Mouse (Mus musculus): ENCODE measurements around the gene Lrrc8e.
"Not testable (repeated sequence)": the region's sequence is repeated elsewhere in the genome, so short reads cannot be mapped to it uniquely, and the experiment has no call there.

Gene Lrrc8e

GRCm38 (mm10) chr8:4219617-4220016 is 7.0 kb upstream of the Lrrc8e start:
- no peak for DNase-seq (ENCODE audit: low read depth, low spot score)

- no peak for DNase-seq (ENCODE audit: low read depth, low spot score)
Observed at GRCm38 (mm10) chr8:4222059-4222458, 4.6 kb upstream of the Lrrc8e start.

DNA sequence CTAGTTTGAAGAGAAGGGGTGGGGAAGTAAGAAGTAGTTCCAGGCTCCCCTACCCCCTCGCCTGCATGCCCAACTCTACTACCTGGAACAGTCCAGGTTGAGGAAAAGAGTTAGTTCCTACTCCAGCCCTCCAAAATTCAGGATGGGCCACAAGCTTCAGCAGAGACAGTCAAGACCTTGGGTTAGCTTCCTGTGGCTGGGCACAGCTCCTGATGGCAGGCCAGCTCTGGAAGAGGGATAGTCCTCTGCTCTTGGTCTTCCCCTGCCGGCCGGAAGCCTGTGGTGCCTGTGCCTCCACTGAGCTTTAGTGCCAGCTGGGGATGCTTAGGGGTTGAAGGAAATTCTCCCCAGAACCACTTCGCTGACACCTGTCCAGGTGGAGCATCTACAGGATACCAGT is 304 bp upstream of the Lrrc8e start:
- DNase-seq (ENCODE audit: low read depth, low spot score), result no peak

DNA sequence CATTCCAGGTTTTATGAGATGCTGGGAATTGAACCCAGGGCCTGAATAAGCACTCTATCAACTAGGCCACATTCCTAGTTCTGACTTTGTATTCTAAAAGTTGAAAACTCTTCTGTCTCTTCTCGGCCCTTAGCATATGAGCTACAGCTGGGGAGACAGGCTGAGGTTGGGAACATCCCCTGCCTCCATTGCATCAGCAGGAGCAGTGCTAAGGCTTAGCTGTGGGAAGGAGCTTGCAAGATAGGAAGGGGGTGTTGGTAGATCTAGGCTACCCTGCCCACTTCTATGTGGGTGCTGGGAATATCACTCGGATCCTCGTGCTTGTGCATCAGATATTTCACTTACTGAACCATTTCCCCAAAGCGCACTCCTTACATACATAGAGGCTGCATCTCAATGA is 1.3 kb downstream of the Lrrc8e start:
- no peak for DNase-seq (ENCODE audit: low read depth, low spot score)

DNA sequence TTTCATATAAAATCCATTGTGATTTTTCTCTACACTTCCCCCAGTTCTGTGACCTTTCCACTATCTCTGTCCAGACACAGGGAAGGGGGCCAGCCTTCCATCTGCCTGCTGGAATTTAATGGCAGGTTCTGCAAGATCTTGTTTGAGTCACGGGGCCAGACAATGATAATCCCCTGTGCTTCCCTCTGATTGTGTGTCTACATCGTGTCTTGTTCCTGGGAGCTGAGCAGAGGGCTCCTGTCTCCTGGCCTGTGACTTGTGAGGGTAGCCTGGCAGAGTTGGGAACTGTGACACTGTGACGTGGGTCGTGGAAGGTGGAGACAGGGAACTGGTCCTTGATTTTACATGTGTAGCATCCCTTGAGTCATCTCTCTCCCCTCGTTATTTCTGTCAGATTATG is 3.2 kb downstream of the Lrrc8e start:
- DNase-seq (ENCODE audit: low read depth, low spot score), result no peak

- DNase-seq (ENCODE audit: low read depth, low spot score), result no peak
Observed at GRCm38 (mm10) chr8:4230612-4231351, 4.2 kb downstream of the Lrrc8e start.

DNA sequence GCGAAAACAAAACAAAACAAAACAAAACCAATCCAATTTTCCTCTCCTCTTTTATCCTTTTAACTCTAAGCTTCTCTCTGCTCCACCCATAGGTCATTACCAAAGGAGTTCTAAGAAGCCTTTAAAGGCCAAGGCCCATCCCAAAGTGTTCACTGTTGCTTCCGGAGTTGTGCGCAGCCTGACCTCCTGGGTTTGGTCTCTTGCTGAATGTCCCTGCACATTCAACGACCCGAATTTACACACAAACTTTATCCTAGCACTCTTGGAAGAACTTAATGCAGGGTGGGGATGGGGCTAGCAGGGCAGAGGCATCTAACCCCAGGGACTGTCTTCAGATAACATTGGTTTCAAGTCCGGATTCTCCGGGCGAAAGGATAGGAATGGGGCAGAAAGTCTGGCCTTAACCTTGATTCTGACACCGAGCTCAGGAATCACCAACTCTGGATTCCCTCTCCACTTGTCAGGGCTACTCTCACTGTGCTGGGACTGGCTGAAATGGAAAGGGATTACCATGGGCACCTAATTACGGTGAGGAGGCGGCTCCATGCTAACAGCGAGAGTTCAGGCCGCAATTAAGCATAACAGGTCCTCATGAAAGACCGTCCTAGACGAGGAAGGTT is 11.3 kb downstream of the Lrrc8e start:
- DNase-seq (ENCODE audit: low read depth, low spot score), result no peak

DNA sequence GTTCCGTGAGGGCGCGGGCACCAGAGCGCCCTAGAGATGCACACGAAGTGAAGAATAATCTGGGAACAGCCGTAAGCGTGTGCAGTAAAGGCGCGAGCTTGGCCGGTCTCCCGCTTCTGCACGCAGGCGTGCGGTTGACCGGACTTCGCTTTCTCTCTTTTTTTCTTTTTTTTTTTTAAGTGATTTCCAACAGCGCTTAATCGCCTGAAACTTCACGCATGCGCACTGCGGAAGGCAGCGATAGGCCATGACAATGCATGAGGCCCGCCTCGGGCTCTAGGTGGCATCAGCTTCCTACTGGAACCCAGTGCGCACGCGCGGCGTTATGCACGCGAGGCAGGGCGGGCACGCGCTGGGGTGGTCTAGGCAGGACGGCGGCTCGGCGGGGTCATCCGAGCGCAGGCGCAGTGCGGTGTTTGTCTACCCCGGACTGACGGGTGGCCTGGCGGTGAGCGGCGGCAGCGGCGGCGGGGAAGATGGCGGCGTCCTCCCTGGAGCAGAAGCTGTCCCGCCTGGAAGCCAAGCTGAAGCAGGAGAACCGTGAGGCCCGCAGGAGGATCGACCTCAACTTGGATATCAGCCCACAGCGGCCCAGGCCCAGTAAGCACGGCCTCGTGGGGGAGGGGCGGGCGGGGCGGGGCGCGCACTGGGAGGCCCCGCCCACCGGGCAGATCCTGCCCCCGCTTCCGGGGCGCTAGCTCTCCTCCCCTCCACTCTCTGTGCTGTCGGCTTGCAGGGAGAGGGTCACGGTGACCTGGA is 12.0 kb downstream of the Lrrc8e start, which contains the start of the genes Map2k7 and Gm49320:
Gene Map2k7, plus strand, starts transcription at position 307 of the 759 bp plus-strand sequence.
Gene Gm49320, plus strand, starts transcription at position 432 of the 759 bp plus-strand sequence.
- DNase-seq (ENCODE audit: low read depth, low spot score), result peak; percentile 100

GRCm38 (mm10) chr8:4239193-4239890 is 12.7 kb downstream of the Lrrc8e start:
- no peak for DNase-seq (ENCODE audit: low read depth, low spot score)

DNA sequence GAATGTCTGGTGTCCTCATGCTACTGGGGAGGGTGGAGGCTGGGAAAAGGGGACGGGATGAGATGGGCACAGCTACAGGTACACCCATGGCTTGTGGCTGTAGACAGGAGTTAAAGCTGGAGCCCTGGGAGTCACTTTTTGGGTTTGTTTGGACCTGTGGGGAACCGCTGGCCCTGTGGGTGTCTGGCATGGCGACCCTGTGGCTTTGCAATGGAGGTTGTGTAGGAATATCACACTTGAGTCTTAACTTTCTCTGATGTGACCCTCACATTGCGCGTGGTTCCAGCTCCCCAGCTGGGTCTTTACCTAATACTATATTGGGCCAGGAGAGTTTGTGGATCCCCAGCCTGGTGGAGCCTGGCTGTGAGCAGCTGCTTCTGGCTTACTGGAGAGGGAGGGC is 18.4 kb downstream of the Lrrc8e start:
- DNase-seq (ENCODE audit: low read depth, low spot score), result no peak

DNA sequence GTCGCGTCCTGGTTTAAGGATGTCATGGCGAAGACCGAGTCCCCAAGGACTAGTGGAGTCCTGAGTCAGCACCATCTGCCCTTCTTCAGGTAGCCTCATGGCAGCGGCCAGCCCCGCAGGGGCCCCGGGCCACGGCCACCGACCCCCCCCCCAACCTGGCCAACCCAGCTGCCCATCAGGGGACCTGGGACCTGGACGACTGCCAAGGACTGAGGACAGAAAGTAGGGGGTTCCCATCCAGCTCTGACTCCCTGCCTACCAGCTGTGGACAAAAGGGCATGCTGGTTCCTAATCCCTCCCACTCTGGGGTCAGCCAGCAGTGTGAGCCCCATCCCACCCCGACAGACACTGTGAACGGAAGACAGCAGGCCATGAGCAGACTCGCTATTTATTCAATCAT is 19.1 kb downstream of the Lrrc8e start:
- no peak for DNase-seq (ENCODE audit: low read depth, low spot score)

DNA sequence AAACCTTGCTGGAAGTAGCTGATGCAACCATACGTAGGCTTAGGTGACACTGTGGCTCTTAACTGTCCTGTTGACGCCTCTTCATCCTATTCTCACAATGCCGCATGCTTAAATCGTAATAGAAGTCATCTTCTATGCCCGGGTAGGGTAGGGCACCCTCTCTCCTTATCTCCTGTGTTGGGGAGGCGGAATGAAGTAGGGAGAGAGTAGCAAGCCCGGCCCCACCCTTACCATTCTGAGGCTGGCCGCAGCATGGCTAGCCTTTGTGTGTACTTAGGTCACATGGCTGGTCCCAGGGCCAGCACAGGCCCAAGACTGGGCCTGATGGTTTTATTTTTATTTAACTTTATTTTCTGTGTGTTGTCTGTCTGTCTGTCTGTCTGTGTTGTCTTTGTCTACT is 20.6 kb downstream of the Lrrc8e start:
- DNase-seq (ENCODE audit: low read depth, low spot score), result no peak

DNA sequence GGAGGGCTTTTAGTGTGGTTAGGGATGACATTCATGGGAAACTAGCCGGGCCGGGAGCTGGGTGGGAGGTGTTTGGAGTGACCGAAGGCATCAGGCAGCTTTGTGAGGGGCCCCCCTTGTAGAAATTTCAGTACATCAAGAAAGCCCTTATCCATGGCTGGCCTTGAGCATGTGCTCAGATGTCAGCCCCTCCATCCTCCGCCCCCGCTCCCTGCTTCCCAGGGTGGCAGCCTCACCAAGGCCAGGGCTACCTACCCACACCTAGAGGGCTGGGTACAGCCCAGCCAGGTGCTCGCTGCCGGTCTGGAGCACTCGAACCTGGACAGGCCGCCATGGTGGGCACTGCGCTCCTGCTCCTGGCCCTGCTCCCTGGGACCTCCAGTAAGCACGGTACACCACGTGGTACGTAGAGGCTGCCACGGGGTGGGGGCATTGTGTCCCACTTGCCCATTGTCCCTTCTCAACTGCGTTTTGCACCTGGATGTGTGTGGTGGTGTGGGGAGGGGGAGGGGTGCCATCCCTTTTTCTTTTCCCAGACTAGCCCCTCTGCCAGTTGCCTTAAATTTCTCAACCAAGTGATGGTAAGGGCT is 21.4 kb downstream of the Lrrc8e start, which contains the start of gene Tgfbr3l:
Gene Tgfbr3l, plus strand, starts transcription at position 264 of the 590 bp plus-strand sequence.
- no peak for DNase-seq (ENCODE audit: low read depth, low spot score)

DNA sequence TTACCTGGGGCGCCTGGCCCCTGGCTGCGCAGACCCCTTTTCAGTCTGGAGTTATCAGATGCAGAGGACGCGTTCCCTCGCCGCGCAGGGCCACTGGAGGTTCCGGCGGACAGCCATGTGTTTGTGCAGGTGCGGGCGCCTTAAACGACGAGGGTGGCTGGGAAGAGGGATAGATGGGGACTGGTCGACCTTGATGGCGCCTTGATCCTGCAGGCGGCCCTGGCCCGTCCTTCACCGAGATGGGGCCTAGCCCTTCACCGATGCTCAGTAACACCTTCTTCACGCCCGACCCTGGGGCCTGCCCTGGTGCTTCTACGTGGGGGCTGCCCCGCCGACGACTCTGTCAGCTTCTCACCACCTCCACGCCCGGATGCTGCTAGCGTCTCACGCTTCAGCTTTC is 22.6 kb downstream of the Lrrc8e start:
- DNase-seq (ENCODE audit: low read depth, low spot score), result no peak

- peak; percentile 55 for DNase-seq (ENCODE audit: low read depth, low spot score)
Observed at GRCm38 (mm10) chr8:4250306-4250970, 23.8 kb downstream of the Lrrc8e start.

DNA sequence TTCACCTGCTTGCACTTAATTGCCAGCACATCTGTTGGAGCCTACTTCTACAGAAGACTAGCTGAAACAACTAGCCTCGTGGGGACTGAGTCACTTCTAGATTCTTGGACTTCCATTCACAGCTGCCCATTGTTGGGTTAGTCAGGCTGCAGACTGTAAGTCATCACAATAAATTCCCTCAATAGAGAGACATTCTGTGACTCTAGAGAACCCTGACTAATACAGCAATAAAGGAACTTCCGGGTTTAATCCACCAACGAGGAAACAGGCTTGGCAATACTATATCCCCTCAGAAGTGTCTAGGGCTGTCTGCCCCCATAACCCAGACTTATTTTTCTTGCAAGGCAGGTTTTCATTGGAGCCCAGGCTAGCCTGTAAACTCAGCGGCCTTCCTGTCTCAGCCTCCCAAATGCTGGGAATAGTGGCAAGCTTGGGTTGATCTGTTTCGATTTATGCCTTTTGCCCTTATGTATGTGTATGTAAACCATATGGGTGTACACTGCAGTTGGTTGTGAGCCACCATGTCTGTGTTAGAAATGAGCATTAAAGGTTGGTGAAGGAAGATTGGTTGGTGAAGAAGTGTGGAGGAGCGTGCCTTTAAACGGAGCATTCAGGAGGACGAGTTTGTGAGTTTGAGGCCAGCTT is 25.6 kb downstream of the Lrrc8e start:
- no peak for DNase-seq (ENCODE audit: low read depth, low spot score)

GRCm38 (mm10) chr8:4252934-4253841 is 26.6 kb downstream of the Lrrc8e start, which contains the start of gene Snapc2:
Snapc2 (plus strand) TSS chr8:4253080.
- DNase-seq (ENCODE audit: low read depth, low spot score), result peak; percentile 92

DNA sequence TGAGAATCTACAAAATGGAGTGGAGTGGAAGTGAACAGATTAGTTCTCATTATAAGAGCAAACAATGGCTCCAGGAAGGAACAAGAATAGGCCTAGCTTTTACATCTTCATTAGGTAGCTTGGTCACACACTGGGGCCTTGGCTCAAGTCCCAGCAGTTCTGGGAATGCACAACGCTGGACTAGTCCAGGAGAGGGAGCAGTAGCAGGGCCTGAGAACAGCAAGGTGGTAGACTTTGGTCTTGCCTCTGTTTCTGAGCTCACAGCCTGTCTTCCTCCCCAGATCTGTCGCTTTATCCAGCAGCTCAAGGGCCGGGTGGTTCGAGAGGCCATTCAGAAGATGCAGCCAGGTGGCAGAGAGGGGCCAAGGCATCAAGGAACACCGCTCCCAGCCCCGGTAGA is 27.4 kb downstream of the Lrrc8e start:
- no peak for DNase-seq (ENCODE audit: low read depth, low spot score)

DNA sequence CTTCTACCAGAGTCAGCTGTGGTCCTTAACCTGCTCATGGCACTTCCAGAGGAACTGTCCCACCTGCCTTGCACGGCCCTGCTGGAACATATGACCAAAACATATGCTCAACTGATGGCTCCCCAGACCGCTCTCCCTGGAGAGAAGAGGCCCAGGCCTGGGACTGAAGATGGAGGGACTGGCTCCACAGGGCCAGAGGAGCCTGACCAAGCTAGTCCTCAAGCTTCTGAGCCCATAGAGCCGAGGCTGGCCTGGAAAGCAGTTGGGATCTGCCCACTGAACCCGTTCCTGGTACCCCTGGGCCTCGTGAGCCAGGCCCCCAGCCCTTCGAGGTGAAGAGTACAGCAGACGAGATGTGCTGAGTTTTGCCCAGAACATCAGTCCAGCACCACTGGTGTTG is 28.8 kb downstream of the Lrrc8e start:
- not testable (repeated sequence) for DNase-seq (ENCODE audit: low read depth, low spot score)
